Mouse (Mus musculus) liver, postnatal 0 days (tissue): Measurements from ENCODE around the gene Zc3h12b.

ENCODE experiments used
- CTCF ChIP-seq: sonication (generic); IDR thresholded peaks from 2 replicates; pipeline ENCODE4 v1.5.1; 2016; ENCODE audit warnings: antibody characterized with exemption, low read depth
- EP300 ChIP-seq: IDR thresholded peaks from 2 replicates; pipeline ENCODE4 v1.6.1; 2016; ENCODE audit warnings: antibody characterized with exemption, low read depth, mild to moderate bottlenecking

GRCm38 (mm10) chrX:95935481-95935880 is 224.0 kb downstream of the Zc3h12b start:
- TF ChIP-seq CTCF (no peak), EP300 (no peak)
